Mouse (Mus musculus) lung, adult 2 months (tissue): ENCODE data around the gene Ggct. TPM values are rescaled to one million over a fixed set of nuclear protein-coding genes. Genes with fewer than 3 reads are reported as not detected.
"Not testable (repeated sequence)": the region's sequence is repeated elsewhere in the genome, so short reads cannot be mapped to it uniquely, and the experiment has no call there.

Experiments used
- DNase-seq: peaks from one replicate; pipeline ENCODE4 v3.0.0; 2022
- H3K4me1 ChIP-seq: fragments of 200-500 bp; 2 replicates; pipeline ENCODE4 v1.6.1; 2011; ENCODE audit warnings: low read length; ENCODE audit not compliant: control insufficient read depth, insufficient read depth
- H3K4me3 ChIP-seq: fragments of 200-500 bp; replicated peaks from 2 replicates; pipeline ENCODE3; 2011; ENCODE audit warnings: low read depth, mild to moderate bottlenecking, control low read depth, low read length; ENCODE audit errors: extremely low read depth
- CTCF ChIP-seq: fragments of 200-500 bp; IDR thresholded peaks from 2 replicates; pipeline ENCODE4 v1.5.1; 2011; ENCODE audit warnings: mild to moderate bottlenecking, low read length, control low read depth; ENCODE audit not compliant: insufficient read depth
- POLR2A ChIP-seq: fragments of 200-500 bp; IDR thresholded peaks from 2 replicates; pipeline ENCODE4 v1.6.1; 2011; ENCODE audit warnings: low read depth, mild to moderate bottlenecking, control low read depth, low read length, borderline replicate concordance; ENCODE audit errors: extremely low read depth
- WGBS: fragments of 180-500 bp; shearing (Covaris S2); methylation state at CpG from one replicate; pipeline ENCODE4 v1.1.7; 2018; 5-methylcytosine and 5-hydroxymethylcytosine counted together
- polyA plus RNA-seq: library from polyadenylated mRNA; depleted of rRNA; stranded (reverse); fragments of >200 nt; gene quantifications from 2 replicates; pipeline ENCODE4 v1.2.3, GENCODE M21; 2012

The Ggct gene
- polyA plus RNA-seq, 1 experiment = 2.4 TPM

DNA sequence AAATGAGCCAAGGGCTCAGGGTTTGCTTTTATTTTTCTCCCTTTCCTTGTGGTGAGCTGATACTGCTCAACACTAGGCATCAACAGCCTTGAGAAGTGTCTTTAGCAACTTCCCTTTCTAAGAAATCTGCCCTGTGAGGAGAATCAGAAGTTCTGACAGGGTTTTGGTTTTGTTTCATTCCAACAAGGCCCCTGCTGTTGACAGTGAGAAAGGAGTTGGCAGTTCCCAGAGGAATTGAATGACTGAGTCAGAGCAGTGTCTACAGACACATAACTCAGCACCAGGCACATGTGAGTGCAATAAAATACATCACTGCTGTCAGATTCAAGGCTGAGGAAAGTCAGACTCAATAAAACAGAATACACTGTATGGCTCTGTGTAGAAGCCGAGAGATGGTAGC, 36.3 kb downstream of the Ggct start:
- H3K4me3 ChIP-seq = no peak overlapping the region
- TF ChIP-seq POLR2A = no peak
- TF ChIP-seq CTCF = no peak
- H3K4me1 ChIP-seq = peaks cover 35% of the 10 kb centered on the region
- DNase-seq = no peak
- 53% methylated on average over 1 of the region's 1 CpGs for WGBS

GRCm38 (mm10) chr6:54955949-54956348, 36.8 kb downstream of the Ggct start:
- peaks cover 35% of the 10 kb centered on the region for H3K4me1 ChIP-seq
- H3K4me3 ChIP-seq = no peak overlapping the region
- no peak for DNase-seq
- TF ChIP-seq CTCF = no peak
- TF ChIP-seq POLR2A = no peak

GRCm38 (mm10) chr6:54954659-54955414, 37.9 kb downstream of the Ggct start:
- peak; percentile 62 for DNase-seq
- Histone ChIP-seq H3K4me1 (peaks cover 35% of the 10 kb centered on the region), H3K4me3 (no peak overlapping the region)
- WGBS = 17% methylated on average over 10 of the region's 10 CpGs
- TF ChIP-seq POLR2A (no peak), CTCF (no peak)

DNA sequence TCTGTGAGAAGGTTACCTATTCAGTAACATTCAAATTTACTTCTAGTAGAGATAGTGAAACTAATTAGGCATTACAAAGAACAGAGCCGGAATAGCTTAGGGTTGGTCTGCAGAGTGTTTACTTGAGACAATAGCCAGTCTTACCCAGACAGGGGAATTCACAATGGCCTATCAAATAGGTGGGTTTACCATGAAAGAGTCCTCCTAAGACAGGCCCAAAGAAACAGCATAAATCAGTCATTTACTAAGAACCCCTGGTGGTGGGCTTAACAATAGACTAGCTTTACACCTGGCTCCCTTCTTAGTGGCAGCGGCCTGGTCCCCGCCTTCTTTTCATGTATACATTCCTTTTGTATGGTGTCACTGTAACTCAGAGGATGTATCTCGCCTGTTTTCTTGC, 39.4 kb downstream of the Ggct start:
- not testable (repeated sequence) for H3K4me3 ChIP-seq, DNase-seq
- peaks cover 41% of the 10 kb centered on the region for H3K4me1 ChIP-seq
- 68% methylated on average over 4 of the region's 4 CpGs for WGBS

DNA sequence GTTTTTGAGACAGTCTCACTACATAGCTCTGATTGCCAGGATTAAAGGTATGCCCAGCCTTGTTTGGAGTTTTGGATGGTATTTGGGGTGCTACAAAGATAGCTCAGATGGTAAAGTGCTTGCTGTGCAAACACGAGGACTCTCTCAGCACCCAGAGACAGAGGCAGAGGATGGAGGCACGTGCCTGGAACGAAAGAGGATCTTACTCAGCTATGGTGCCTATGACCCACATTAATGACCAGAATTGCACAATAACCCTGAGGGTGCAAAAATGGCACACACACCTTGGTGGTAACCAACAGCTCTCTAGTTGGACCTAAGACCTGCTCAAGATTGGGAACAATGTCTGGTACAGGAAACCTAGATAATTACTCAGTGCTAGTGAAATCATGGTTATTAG, 40.2 kb downstream of the Ggct start:
- Histone ChIP-seq H3K4me1 (peaks cover 34% of the 10 kb centered on the region), H3K4me3 (no peak overlapping the region)
- DNase-seq = no peak
- TF ChIP-seq CTCF (no peak), POLR2A (no peak)
- 77% methylated on average over 3 of the region's 3 CpGs for WGBS

DNA sequence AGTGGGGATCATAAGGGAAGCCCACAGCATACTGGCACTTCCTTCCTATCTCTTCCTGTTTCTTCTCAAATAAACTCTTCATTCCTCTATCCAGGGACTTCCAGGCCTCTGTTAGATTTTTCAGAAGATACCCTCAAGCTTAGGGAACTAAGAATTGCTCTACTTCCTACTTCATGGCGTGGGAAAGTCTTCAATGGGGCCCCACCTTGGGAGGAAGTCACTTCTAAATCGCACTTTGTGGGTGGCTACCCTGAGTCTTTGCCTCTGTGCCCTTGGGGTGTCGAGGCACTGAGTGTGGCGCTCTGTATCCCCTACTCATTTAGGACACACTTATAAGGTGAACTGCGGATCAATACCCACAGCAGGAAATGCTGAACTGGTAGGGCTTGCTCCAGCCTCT, 44.1 kb downstream of the Ggct start:
- TF ChIP-seq POLR2A (no peak), CTCF (no peak)
- WGBS = 67% methylated on average over 5 of the region's 5 CpGs
- Histone ChIP-seq H3K4me3 (no peak overlapping the region), H3K4me1 (peaks cover 14% of the 10 kb centered on the region)
- DNase-seq = no peak

- Histone ChIP-seq H3K4me1 (peaks cover 16% of the 10 kb centered on the region), H3K4me3 (no peak overlapping the region)
- 41% methylated on average over 4 of the region's 4 CpGs for WGBS
- DNase-seq = no peak
- TF ChIP-seq CTCF = no peak
- no peak for TF ChIP-seq POLR2A
Observed at GRCm38 (mm10) chr6:54946241-54946953, 46.4 kb downstream of the Ggct start.

- WGBS = 86% methylated on average over 16 of the region's 16 CpGs
- no peak for TF ChIP-seq CTCF
- TF ChIP-seq POLR2A = no peak
- peaks cover 25% of the 10 kb centered on the region for H3K4me1 ChIP-seq
- no peak for DNase-seq
- H3K4me3 ChIP-seq = no peak overlapping the region
Observed at GRCm38 (mm10) chr6:54944551-54944950, 48.2 kb downstream of the Ggct start.

DNA sequence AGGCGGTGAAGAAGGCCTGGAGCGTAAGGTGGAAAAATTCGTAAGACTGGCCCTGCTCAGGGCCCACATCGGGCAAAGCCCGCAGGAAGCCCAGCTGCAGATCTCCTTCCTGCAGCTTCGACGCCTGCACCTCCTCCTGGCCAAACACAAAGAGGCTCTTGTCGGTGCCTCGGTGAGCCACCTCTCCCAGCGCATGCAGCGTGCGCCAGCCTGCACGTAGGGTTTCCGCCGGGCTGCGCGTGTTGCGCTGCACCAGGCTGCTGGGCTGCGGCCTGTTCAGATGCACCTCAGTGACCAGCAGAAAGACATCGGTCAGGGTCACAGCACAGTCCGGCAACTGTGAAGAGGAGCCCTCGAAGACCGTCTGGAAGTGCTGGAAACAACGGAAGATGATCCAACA, 49.0 kb downstream of the Ggct start:
- 59% methylated on average over 24 of the region's 24 CpGs for WGBS
- TF ChIP-seq CTCF (no peak), POLR2A (no peak)
- peaks cover 27% of the 10 kb centered on the region for H3K4me1 ChIP-seq
- no peak overlapping the region for H3K4me3 ChIP-seq
- DNase-seq = no peak

GRCm38 (mm10) chr6:54943292-54943691, 49.5 kb downstream of the Ggct start:
- Histone ChIP-seq H3K4me3 (no peak overlapping the region), H3K4me1 (peaks cover 26% of the 10 kb centered on the region)
- 75% methylated on average over 16 of the region's 16 CpGs for WGBS
- DNase-seq = no peak
- TF ChIP-seq POLR2A = no peak
- TF ChIP-seq CTCF = no peak
